Mouse (Mus musculus) CH12.LX (cell line): ENCODE results near the gene Mef2d. TPM values are rescaled to one million over a fixed set of nuclear protein-coding genes. Genes with fewer than 3 reads are reported as not detected.

Source experiments
- DNase-seq: peaks from one replicate; pipeline ENCODE4 v3.0.0-alpha.2; 2013; ENCODE audit errors: extremely low read depth
- H3K27ac ChIP-seq: 2 replicates; pipeline ENCODE4 v1.5.1; 2012; ENCODE audit warnings: low read depth, mild to moderate bottlenecking, control low read depth, moderate library complexity; ENCODE audit not compliant: insufficient read depth
- H3K27me3 ChIP-seq: replicated peaks from 2 replicates; pipeline ENCODE3; 2012; ENCODE audit warnings: inconsistent platforms
- H3K36me3 ChIP-seq, 2 experiments: replicated peaks in 1 of 2; 2 replicates each; pipeline versions ENCODE3 to v1.6.1; 2012; ENCODE audit warnings: inconsistent platforms in 1 of 2, low read length in 1 of 2, mild to moderate bottlenecking in 1 of 2, mixed read lengths in 1 of 2, moderate library complexity in 1 of 2; ENCODE audit not compliant: control insufficient read depth in 1 of 2, insufficient read depth in 1 of 2
- H3K4me1 ChIP-seq, 2 experiments: 2 replicates each; pipeline ENCODE4 v1.6.1; 2012; ENCODE audit warnings: inconsistent platforms in 1 of 2, moderate library complexity in 1 of 2; ENCODE audit not compliant: insufficient read depth in 2 of 2, control insufficient read depth in 1 of 2
- H3K4me2 ChIP-seq: 2 replicates; pipeline ENCODE4 v1.6.1; 2012; ENCODE audit warnings: low read depth, mild to moderate bottlenecking, control low read depth; ENCODE audit not compliant: poor library complexity, insufficient read depth, severe bottlenecking
- H3K4me3 ChIP-seq, 3 experiments: fragments of 150-350 bp in 1 of 3; sonication (generic) in 1 of 3; replicated peaks in 1 of 3; 2 replicates each; pipeline versions ENCODE3 to v1.5.1; 2011 to 2012; ENCODE audit warnings: low read depth in 2 of 3, low read length in 2 of 3, mild to moderate bottlenecking in 2 of 3, moderate library complexity in 2 of 3, control low read depth in 1 of 3, improper control_type of control experiment in 1 of 3, inconsistent platforms in 1 of 3, mixed read lengths in 1 of 3; ENCODE audit not compliant: poor library complexity in 1 of 3
- H3K79me2 ChIP-seq: replicated peaks from 2 replicates; pipeline ENCODE4 v1.6.1; 2012; ENCODE audit warnings: mild to moderate bottlenecking, moderate library complexity; ENCODE audit not compliant: control insufficient read depth, poor library complexity, insufficient read depth, severe bottlenecking; ENCODE audit errors: extremely low read depth
- H3K9ac ChIP-seq: 2 replicates; pipeline ENCODE4 v1.6.1; 2012; ENCODE audit warnings: low read depth, mild to moderate bottlenecking, control low read depth, moderate library complexity; ENCODE audit not compliant: insufficient read depth
- H3K9me3 ChIP-seq: replicated peaks from 2 replicates; pipeline ENCODE3; 2012; ENCODE audit warnings: low read length, inconsistent platforms, mixed read lengths
- BHLHE40 ChIP-seq: IDR thresholded peaks from 2 replicates; pipeline ENCODE4 v1.6.1; 2011; ENCODE audit warnings: mild to moderate bottlenecking, low read depth, low read length, improper control_type of control experiment
- CHD1 ChIP-seq: IDR thresholded peaks from 2 replicates; pipeline ENCODE4 v1.6.1; 2012; ENCODE audit warnings: low read depth, low read length, improper control_type of control experiment, inconsistent platforms
- CHD2 ChIP-seq: IDR thresholded peaks from 2 replicates; pipeline ENCODE4 v1.6.1; 2011; ENCODE audit warnings: low read length, improper control_type of control experiment
- CTCF ChIP-seq, 2 experiments: IDR thresholded peaks in 1 of 2; conservative IDR thresholded peaks in 1 of 2; 2 replicates each; pipeline ENCODE4 v1.5.1; 2011 to 2012; ENCODE audit warnings: low read depth in 2 of 2, low read length in 2 of 2, improper control_type of control experiment in 1 of 2, inconsistent platforms in 1 of 2, mild to moderate bottlenecking in 1 of 2, moderate library complexity in 1 of 2
- ELF1 ChIP-seq: IDR thresholded peaks from 2 replicates; pipeline ENCODE4 v1.6.1; 2014; ENCODE audit warnings: low read depth, mild to moderate bottlenecking, inconsistent platforms, low read length, improper control_type of control experiment
- ETS1 ChIP-seq: conservative IDR thresholded peaks from 2 replicates; pipeline ENCODE4 v1.6.1; 2012; ENCODE audit warnings: low read depth, mild to moderate bottlenecking, inconsistent platforms, low read length, improper control_type of control experiment, moderate library complexity
- HCFC1 ChIP-seq: IDR thresholded peaks from 2 replicates; pipeline ENCODE4 v1.6.1; 2012; ENCODE audit warnings: low read depth, mild to moderate bottlenecking, inconsistent platforms, low read length, improper control_type of control experiment
- IRF4 ChIP-seq: IDR thresholded peaks from 2 replicates; pipeline ENCODE4 v1.6.1; 2014; ENCODE audit warnings: low read depth, mild to moderate bottlenecking, inconsistent platforms, low read length, improper control_type of control experiment
- MXI1 ChIP-seq: IDR thresholded peaks from 2 replicates; pipeline ENCODE4 v1.6.1; 2011; ENCODE audit warnings: mild to moderate bottlenecking, low read depth, low read length, improper control_type of control experiment
- NRF1 ChIP-seq: IDR thresholded peaks from 2 replicates; pipeline ENCODE4 v1.6.1; 2014; ENCODE audit warnings: low read depth, mild to moderate bottlenecking, inconsistent platforms, low read length, improper control_type of control experiment, moderate library complexity
- PAX5 ChIP-seq: IDR thresholded peaks from 2 replicates; pipeline ENCODE4 v1.6.1; 2012; ENCODE audit warnings: low read length, inconsistent platforms, mixed read lengths
- POLR2A ChIP-seq: IDR thresholded peaks from 2 replicates; pipeline ENCODE4 v1.6.1; 2011; ENCODE audit warnings: low read depth, mild to moderate bottlenecking, improper control_type of control experiment, low read length
- POLR2AphosphoS2 ChIP-seq: IDR thresholded peaks from 2 replicates; pipeline ENCODE4 v1.6.1; 2011; ENCODE audit warnings: low read depth, low read length, improper control_type of control experiment
- SIN3A ChIP-seq: IDR thresholded peaks from 2 replicates; pipeline ENCODE4 v1.6.1; 2012; ENCODE audit warnings: low read length, improper control_type of control experiment, inconsistent platforms
- TCF12 ChIP-seq: IDR thresholded peaks from 2 replicates; pipeline ENCODE4 v1.6.1; 2014; ENCODE audit warnings: low read depth, mild to moderate bottlenecking, inconsistent platforms, low read length, improper control_type of control experiment
- UBTF ChIP-seq: IDR thresholded peaks from 2 replicates; pipeline ENCODE4 v1.6.1; 2012; ENCODE audit warnings: low read depth, mild to moderate bottlenecking, inconsistent platforms, low read length, improper control_type of control experiment, moderate library complexity
- ZC3H11A ChIP-seq: IDR thresholded peaks from 2 replicates; pipeline ENCODE4 v1.6.1; 2012; ENCODE audit warnings: low read depth, mild to moderate bottlenecking, inconsistent platforms, low read length, improper control_type of control experiment
- ZKSCAN1 ChIP-seq: IDR thresholded peaks from 2 replicates; pipeline ENCODE4 v1.6.1; 2012; ENCODE audit warnings: low read depth, inconsistent platforms, low read length, improper control_type of control experiment, borderline replicate concordance
- ZNF384 ChIP-seq: IDR thresholded peaks from 2 replicates; pipeline ENCODE4 v1.6.1; 2012; ENCODE audit warnings: low read depth, low read length, improper control_type of control experiment, inconsistent platforms
- dilution Hi-C: fragments of 300-500 bp; cut with MboI; formaldehyde crosslinking; loops from 2 replicates; pipeline ENCODE4 v1.14.3; 2020; ENCODE audit warnings: low sequenced_read_pairs; ENCODE audit not compliant: extremely low pct_unique_long_range_greater_than_20kb, extremely low pct_ligation_motif_present
- in situ Hi-C: fragments of 300-500 bp; cut with MboI; formaldehyde crosslinking; loops from 3 replicates; pipeline ENCODE4 v1.14.3; 2019; ENCODE audit warnings: low sequenced_read_pairs, low pct_ligation_motif_present, low pct_unique_long_range_greater_than_20kb, mixed read lengths
- polyA plus RNA-seq: library from polyadenylated mRNA; unstranded; fragments of >175 nt; gene quantifications from 2 replicates; pipeline ENCODE4 v1.2.1, GENCODE M21; 2012; ENCODE audit warnings: low read depth; ENCODE audit not compliant: insufficient read length
- total RNA-seq, 2 experiments: library from RNA; depleted of rRNA; stranded (reverse); fragments of 300-350 nt in 1 of 2; fragments of >200 nt in 1 of 2; gene quantifications; 2 replicates each; pipeline ENCODE4 v1.2.3; 2012 to 2014

The Mef2d gene
- total and polyA plus RNA-seq, 3 experiments: 4.8 to 75.8 (median 10.9) TPM

- DNase-seq: no peak
- Histone ChIP-seq H3K27ac (no peak overlapping the region), H3K4me2 (no peak overlapping the region), H3K27me3 (no peaks in the 10 kb centered on the region), H3K79me2 (no peaks in the 10 kb centered on the region), H3K9me3 (no peaks in the 10 kb centered on the region), H3K4me1 (no peaks in the 10 kb centered on the region), H3K9ac (no peak overlapping the region), H3K4me3 (no peak overlapping the region), H3K36me3 (peaks cover 86 to 97% of the 10 kb centered on the region in 2 experiments)
- dilution Hi-C loops: no loop called here
- in situ Hi-C loops: no loop called here
- no peak for TF ChIP-seq MXI1
- TF ChIP-seq HCFC1: no peak
- no peak for TF ChIP-seq IRF4
- no peak for TF ChIP-seq TCF12
- TF ChIP-seq POLR2A: no peak
- no peak for TF ChIP-seq ELF1
- TF ChIP-seq SIN3A: no peak
- no peak for TF ChIP-seq NRF1
- no peak for TF ChIP-seq BHLHE40
- no peak for TF ChIP-seq CHD2
These were observed 22.1 kb downstream of the Mef2d start for GRCm38 (mm10) chr3:88164263-88164662.

DNA sequence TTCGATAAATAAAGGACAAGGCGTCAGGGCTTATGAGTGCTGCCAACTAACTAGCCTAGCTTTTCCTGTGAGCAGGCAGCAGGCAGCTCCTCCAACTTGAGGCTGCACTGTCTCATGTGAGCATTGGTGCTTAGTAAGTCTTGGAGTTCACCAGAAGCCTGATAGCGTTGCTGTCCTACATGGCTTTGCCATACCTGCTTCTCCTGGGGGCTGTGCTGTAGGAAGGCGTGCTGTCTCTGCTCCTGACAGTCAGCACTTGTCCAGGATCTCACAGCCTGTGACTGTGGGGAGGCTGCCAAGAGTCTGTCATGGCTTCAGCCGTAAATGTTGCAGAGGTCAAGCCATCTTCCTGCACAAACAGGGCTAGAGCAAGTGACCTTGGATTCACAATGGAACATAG lies 23.9 kb downstream of the Mef2d start:
- Histone ChIP-seq H3K27me3 (no peaks in the 10 kb centered on the region), H3K27ac (no peak overlapping the region), H3K79me2 (no peaks in the 10 kb centered on the region), H3K4me1 (no peaks in the 10 kb centered on the region), H3K9me3 (no peaks in the 10 kb centered on the region), H3K9ac (no peak overlapping the region), H3K4me2 (no peak overlapping the region), H3K36me3 (peaks cover 86 to 97% of the 10 kb centered on the region in 2 experiments), H3K4me3 (no peak overlapping the region)
- in situ Hi-C loops (loop anchor here (5.0 kb wide), 1 partner anchor 79 kb away; no protein-coding TSS in a partner anchor), dilution Hi-C loops (no loop called here)
- DNase-seq: no peak
- no peak for TF ChIP-seq ZKSCAN1
- no peak for TF ChIP-seq ZNF384
- no peak for TF ChIP-seq ZC3H11A
- no peak for TF ChIP-seq POLR2AphosphoS2

- H3K36me3 ChIP-seq: peaks cover 78 to 94% of the 10 kb centered on the region in 2 experiments
- in situ Hi-C loops (no loop called here), dilution Hi-C loops (no loop called here)
- H3K27ac ChIP-seq: no peak overlapping the region
- TF ChIP-seq IRF4: no peak
- TF ChIP-seq ETS1: no peak
- no peak for TF ChIP-seq CHD1
- no peak for TF ChIP-seq POLR2A
- TF ChIP-seq UBTF: no peak
- TF ChIP-seq CTCF (conservative IDR thresholded peaks at IDR 0.05 in 1 of 2, IDR thresholded peaks at IDR 0.05 in 1 of 2; ENCODE audit: low read depth in 2 of 2, low read length in 2 of 2): no peak
- no peak for TF ChIP-seq PAX5
- DNase-seq: no peak
- no peaks in the 10 kb centered on the region for H3K9me3 ChIP-seq
- H3K4me3 ChIP-seq: no peak overlapping the region
- H3K4me2 ChIP-seq: no peak overlapping the region
- no peak overlapping the region for H3K9ac ChIP-seq
- no peaks in the 10 kb centered on the region for H3K27me3 ChIP-seq
- peaks cover 0 to 11% of the 10 kb centered on the region in 2 experiments; a peak in 1 of 4 replicates for H3K4me1 ChIP-seq
- no peaks in the 10 kb centered on the region for H3K79me2 ChIP-seq
These were observed 28.2 kb downstream of the Mef2d start for GRCm38 (mm10) chr3:88170361-88170760.
